Comparison of ENCODE assay signal across 28 mouse cellular contexts in the genomic region with DNA sequence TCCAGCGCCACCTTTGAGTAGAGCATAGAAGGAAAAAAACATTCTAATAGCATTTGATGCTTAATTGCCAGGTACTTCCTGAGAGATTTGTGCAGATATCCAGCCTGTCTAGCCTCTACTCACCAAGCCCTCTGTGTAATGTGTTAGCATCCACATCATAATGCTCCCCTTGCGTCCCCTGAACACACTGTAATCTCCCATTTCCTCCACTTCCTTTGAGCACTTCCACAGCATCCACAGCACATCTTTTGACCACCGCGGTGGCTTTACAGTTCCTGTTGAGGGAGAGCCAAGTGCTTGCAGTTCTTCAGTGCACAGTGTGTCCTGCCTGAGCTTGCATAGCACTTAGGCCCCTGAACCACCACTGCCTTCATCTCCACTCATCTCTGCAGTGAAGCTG. TPM values are rescaled to one million over a fixed set of nuclear protein-coding genes. Genes with fewer than 3 reads are reported as not detected.
DNase-seq lines count a peak whose midpoint lies in the region; ATAC-seq lines count a peak whose summit lies in the region.
"Had no signal": no experiment of that assay in that cellular context is flagged by ENCODE, and none has a peak within 500 bp of the region (broad histone marks: within the 10 kb centered on the region; RNA-seq: fewer than 3 reads in every experiment).

No protein-coding gene starts in this region.

- 72% methylated on average over 4 of the region's 4 CpGs for WGBS in limb, embryonic 13.5 days
- WGBS in limb, embryonic 10.5 days: 89% methylated on average over 4 of the region's 4 CpGs
- WGBS in forebrain, embryonic 10.5 days: 93% methylated on average over 4 of the region's 4 CpGs

- H3K27me3 ChIP-seq in limb, embryonic 13.5 days: no peaks in the 10 kb centered on the region
- H3K27me3 ChIP-seq in limb, embryonic 10.5 days (ENCODE audit: low read depth, poor library complexity, severe bottlenecking): no peaks in the 10 kb centered on the region
- H3K27me3 ChIP-seq in forebrain, embryonic 10.5 days (ENCODE audit: poor library complexity, severe bottlenecking): no peaks in the 10 kb centered on the region
- H3K27me3 ChIP-seq: hindbrain, embryonic 12.5 days; limb, embryonic 12.5 days; lung, embryonic 15.5 days; Patski; stomach, embryonic 15.5 days had no signal

- H3K4me3 ChIP-seq in limb, embryonic 13.5 days: no peak overlapping the region
- no peak overlapping the region for H3K4me3 ChIP-seq in limb, embryonic 10.5 days
- no peak overlapping the region for H3K4me3 ChIP-seq in forebrain, embryonic 10.5 days
- H3K4me3 ChIP-seq: hindbrain, embryonic 12.5 days; limb, embryonic 12.5 days; lung, embryonic 15.5 days; stomach, embryonic 15.5 days had no signal

- no peak overlapping the region for H3K4me2 ChIP-seq in limb, embryonic 13.5 days (replicated peaks)
- H3K4me2 ChIP-seq: hindbrain, embryonic 12.5 days; limb, embryonic 12.5 days; lung, embryonic 15.5 days; midbrain, embryonic 11.5 days; stomach, embryonic 15.5 days had no signal

- peak; percentile 96 for DNase-seq in heart, adult 11 months
- no peak for DNase-seq in heart, adult 18-20 months
- no peak for DNase-seq in limb, embryonic 10.5 days (ENCODE audit: low spot score)
- no peak for DNase-seq in forebrain, embryonic 10.5 days (ENCODE audit: extremely low spot score, low spot score)
- no peak for DNase-seq in thymus, adult 18-20 months
- no peak for DNase-seq in right cerebral cortex, postnatal 14 days
- DNase-seq: adrenal gland, adult 8-10 months; cerebellum, adult 2 months; cerebellum, postnatal 25 days; heart, postnatal 10 days; kidney, adult 18-20 months; kidney, postnatal 10 days; lung, postnatal 4 days; right cerebral cortex, adult 18-20 months; thymus, adult 2 months had no signal

- H3K4me1 ChIP-seq in limb, embryonic 13.5 days: peaks cover 43% of the 10 kb centered on the region
- H3K4me1 ChIP-seq in limb, embryonic 10.5 days: peaks cover 67% of the 10 kb centered on the region
- H3K4me1 ChIP-seq in forebrain, embryonic 10.5 days: peaks cover 35% of the 10 kb centered on the region

- H3K9me3 ChIP-seq in limb, embryonic 13.5 days: no peaks in the 10 kb centered on the region
- H3K9me3 ChIP-seq in limb, embryonic 10.5 days (replicated peaks): no peaks in the 10 kb centered on the region
- no peaks in the 10 kb centered on the region for H3K9me3 ChIP-seq in forebrain, embryonic 10.5 days
- H3K9me3 ChIP-seq: G1E; hindbrain, embryonic 12.5 days; limb, embryonic 12.5 days; lung, embryonic 15.5 days; stomach, embryonic 15.5 days had no signal

- H3K9ac ChIP-seq in limb, embryonic 13.5 days: peak overlapping the region; percentile 36; the same call in 1 of the 2 replicates
- H3K9ac ChIP-seq: hindbrain, embryonic 12.5 days; limb, embryonic 12.5 days; liver, embryonic 14.5 days; lung, embryonic 15.5 days; stomach, embryonic 15.5 days had no signal

- peak overlapping the region; percentile 6; the same call in 1 of the 2 replicates for H3K27ac ChIP-seq in limb, embryonic 13.5 days
- no peak overlapping the region for H3K27ac ChIP-seq in limb, embryonic 10.5 days
- H3K27ac ChIP-seq in forebrain, embryonic 10.5 days: no peak overlapping the region
- H3K27ac ChIP-seq: hindbrain, embryonic 12.5 days; limb, embryonic 12.5 days; liver, embryonic 14.5 days; lung, embryonic 15.5 days; stomach, embryonic 15.5 days had no signal

- no peak for ATAC-seq in limb, embryonic 13.5 days (ENCODE audit: low FRiP score, low read depth)
- peak; percentile 50 to 58 for ATAC-seq in hematopoietic stem cell, adult 5-6 weeks (replicated peaks in 1 of 2; ENCODE audit: insufficient read depth in 1 of 2, low FRiP score in 2 of 2, low TSS enrichment in 1 of 2, low read depth in 1 of 2, poor library complexity in 2 of 2, severe bottlenecking in 2 of 2)
- ATAC-seq: activated CD4-positive, CD25-positive, alpha-beta regulatory T cell, adult 4 months; CD4-positive, CD25-positive, alpha-beta regulatory T cell, adult 4 months; forebrain, embryonic 14.5 days; Patski had no signal

- H3K36me3 ChIP-seq in limb, embryonic 13.5 days: peaks cover 19% of the 10 kb centered on the region
- H3K36me3 ChIP-seq in limb, embryonic 10.5 days: peaks cover 45% of the 10 kb centered on the region
- peaks cover 42% of the 10 kb centered on the region for H3K36me3 ChIP-seq in forebrain, embryonic 10.5 days (replicated peaks)

RNA-seq across cellular contexts. Expression of gene Capzb, which starts 29.1 kb away (rescaled TPM):
- 100 to 1,000 TPM; 356 to 380 TPM for total RNA-seq in heart, adult 18-20 months (2021)
- polyA plus RNA-seq in limb, embryonic 13.5 days (2015; fragmentation: Nextera tagmentation; extraction: Ambion mirVana): 396 and 406 TPM in 2 replicates
- polyA plus RNA-seq in limb, embryonic 10.5 days (2016; fragmentation: Nextera tagmentation; extraction: Ambion mirVana): 385 and 390 TPM in 2 replicates
- 96.1 and 101 TPM in 2 replicates for total RNA-seq in hematopoietic stem cell, adult 5-6 weeks (2017)
- 340 and 360 TPM in 2 replicates for polyA plus RNA-seq in forebrain, embryonic 10.5 days (2016; fragmentation: Nextera tagmentation; extraction: Ambion mirVana)
